Mouse (Mus musculus): ENCODE results near the gene Mical3. TPM values are rescaled to one million over a fixed set of nuclear protein-coding genes. Genes with fewer than 3 reads are reported as not detected.

Gene Mical3
- polyA plus RNA-seq, 1 experiment from 2014 or later = 13.1 TPM

- no peak overlapping the region for H3K27ac ChIP-seq
- no peak overlapping the region for H3K9ac ChIP-seq
Measured at GRCm38 (mm10) chr6:121126202-121126601, 4.6 kb downstream of the Mical3 start.

GRCm38 (mm10) chr6:121122739-121123241 is 8.0 kb downstream of the Mical3 start:
- Histone ChIP-seq H3K36me3 (no peaks in the 10 kb centered on the region), H3K4me2 (no peak overlapping the region), H3K27ac (no peak overlapping the region), H3K9ac (no peak overlapping the region), H3K4me1 (peaks cover 13% of the 10 kb centered on the region), H3K9me3 (replicated peaks) (no peaks in the 10 kb centered on the region), H3K27me3 (no peaks in the 10 kb centered on the region), H3K4me3 (replicated peaks) (no peak overlapping the region)
- 0 out of 2 replicates have a peak, but pooled peaks have one; percentile 45 for ATAC-seq (replicated peaks; ENCODE audit: low FRiP score)
- 65% methylated on average over 5 of the region's 5 CpGs for WGBS

More at GRCm38 (mm10) chr6:121126202-121126601, 4.6 kb downstream of the Mical3 start:
- no peak for ATAC-seq (replicated peaks; ENCODE audit: low FRiP score)
- WGBS = 90% methylated on average over 5 of the region's 5 CpGs
- no peak overlapping the region for H3K4me3 ChIP-seq (replicated peaks)
- H3K27me3 ChIP-seq = peaks cover 17% of the 10 kb centered on the region
- H3K36me3 ChIP-seq = no peaks in the 10 kb centered on the region
- H3K4me2 ChIP-seq = no peak overlapping the region
- no peaks in the 10 kb centered on the region for H3K9me3 ChIP-seq (replicated peaks)
- H3K4me1 ChIP-seq = peaks cover 28% of the 10 kb centered on the region

DNA sequence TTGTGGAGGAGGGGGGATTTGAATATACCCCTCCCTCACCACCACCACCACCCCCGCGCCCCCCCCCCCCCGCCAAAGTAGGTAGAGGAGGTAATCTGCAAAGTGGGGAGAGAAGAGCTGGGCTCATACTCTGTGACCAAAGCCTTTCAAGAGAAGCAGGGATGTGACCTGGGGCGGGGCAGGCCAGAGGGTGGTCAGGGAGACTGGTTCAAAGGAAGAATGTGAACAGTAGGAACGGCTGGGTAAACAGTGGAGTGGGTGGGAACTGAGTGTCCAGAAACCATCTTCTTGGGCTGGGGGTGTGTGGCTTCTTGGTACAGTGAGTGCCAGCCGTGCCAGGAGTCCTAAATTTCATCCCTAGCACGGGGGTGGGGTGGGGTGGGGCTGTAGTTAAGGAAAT is 10.0 kb downstream of the Mical3 start:
- H3K4me3 ChIP-seq (replicated peaks) = no peak overlapping the region
- peaks cover 17% of the 10 kb centered on the region for H3K4me1 ChIP-seq
- no peak overlapping the region for H3K9ac ChIP-seq
- no peaks in the 10 kb centered on the region for H3K27me3 ChIP-seq
- no peak overlapping the region for H3K4me2 ChIP-seq
- H3K27ac ChIP-seq = no peak overlapping the region
- WGBS = 42% methylated on average over 6 of the region's 7 CpGs
- H3K36me3 ChIP-seq = no peaks in the 10 kb centered on the region
- ATAC-seq (replicated peaks; ENCODE audit: low FRiP score) = peak; percentile 73; the same call in 1 of the 2 replicates
- no peaks in the 10 kb centered on the region for H3K9me3 ChIP-seq (replicated peaks)

DNA sequence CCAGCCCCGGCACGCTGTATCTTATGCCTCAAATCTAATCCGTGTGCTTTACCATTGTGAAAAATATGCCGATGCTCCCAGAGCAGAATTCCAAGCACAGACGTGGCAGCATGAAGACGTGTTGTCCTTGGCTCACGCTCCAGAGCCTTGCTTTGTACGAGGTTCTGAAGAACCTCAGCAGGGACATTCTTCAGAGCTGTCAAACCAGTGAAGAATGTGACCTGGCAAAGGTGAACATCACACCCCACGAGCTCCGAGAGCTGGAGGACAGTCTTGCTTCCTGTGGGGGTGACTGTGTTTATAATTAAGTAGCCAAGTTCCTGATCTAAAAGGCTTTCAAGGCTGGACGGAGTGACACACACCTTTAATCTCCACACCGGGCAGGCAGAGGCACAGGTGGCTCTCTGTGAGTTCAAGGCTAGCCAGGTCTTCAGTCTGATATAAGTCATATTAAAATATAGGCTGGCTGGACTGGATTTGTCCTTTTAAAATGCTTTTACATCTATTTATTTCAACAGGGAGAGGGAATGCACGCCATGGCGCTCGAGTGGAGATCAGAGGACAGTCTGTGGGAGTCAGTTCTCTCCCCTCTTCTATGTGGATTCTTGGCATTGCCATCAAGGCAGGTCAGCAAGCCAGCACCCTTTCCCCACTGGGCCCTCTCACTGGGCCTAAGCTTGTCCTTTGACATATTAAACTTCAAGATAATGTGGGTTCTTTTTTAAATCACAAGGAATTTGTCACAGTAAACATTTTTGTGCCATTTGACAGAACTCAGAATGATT is 12.6 kb downstream of the Mical3 start:
- Histone ChIP-seq H3K27ac (no peak overlapping the region), H3K4me2 (no peak overlapping the region), H3K4me3 (replicated peaks) (no peak overlapping the region), H3K36me3 (no peaks in the 10 kb centered on the region), H3K9ac (no peak overlapping the region), H3K4me1 (peaks cover 16% of the 10 kb centered on the region), H3K27me3 (no peaks in the 10 kb centered on the region), H3K9me3 (replicated peaks) (no peaks in the 10 kb centered on the region)
- 54% methylated on average over 15 of the region's 15 CpGs for WGBS
- ATAC-seq (replicated peaks; ENCODE audit: low FRiP score) = no peak

- no peaks in the 10 kb centered on the region for H3K27me3 ChIP-seq
- no peak overlapping the region for H3K4me2 ChIP-seq
- no peak overlapping the region for H3K9ac ChIP-seq
- H3K36me3 ChIP-seq = no peaks in the 10 kb centered on the region
- WGBS = 64% methylated on average over 4 of the region's 4 CpGs
- H3K27ac ChIP-seq = no peak overlapping the region
- no peak overlapping the region for H3K4me3 ChIP-seq (replicated peaks)
- H3K4me1 ChIP-seq = peaks cover 14% of the 10 kb centered on the region
- no peaks in the 10 kb centered on the region for H3K9me3 ChIP-seq (replicated peaks)
- no peak for ATAC-seq (replicated peaks; ENCODE audit: low FRiP score)
Measured at GRCm38 (mm10) chr6:121117142-121117541, 13.7 kb downstream of the Mical3 start.

- ATAC-seq (replicated peaks; ENCODE audit: low FRiP score) = no peak
- WGBS = 35% methylated on average over 10 of the region's 10 CpGs
- H3K4me2 ChIP-seq = no peak overlapping the region
- H3K4me3 ChIP-seq (replicated peaks) = no peak overlapping the region
- H3K9me3 ChIP-seq (replicated peaks) = no peaks in the 10 kb centered on the region
- no peak overlapping the region for H3K9ac ChIP-seq
- H3K27me3 ChIP-seq = no peaks in the 10 kb centered on the region
- H3K27ac ChIP-seq = no peak overlapping the region
- H3K4me1 ChIP-seq = peaks cover 19% of the 10 kb centered on the region
- no peaks in the 10 kb centered on the region for H3K36me3 ChIP-seq
Measured at GRCm38 (mm10) chr6:121116434-121116833, 14.4 kb downstream of the Mical3 start.

DNA sequence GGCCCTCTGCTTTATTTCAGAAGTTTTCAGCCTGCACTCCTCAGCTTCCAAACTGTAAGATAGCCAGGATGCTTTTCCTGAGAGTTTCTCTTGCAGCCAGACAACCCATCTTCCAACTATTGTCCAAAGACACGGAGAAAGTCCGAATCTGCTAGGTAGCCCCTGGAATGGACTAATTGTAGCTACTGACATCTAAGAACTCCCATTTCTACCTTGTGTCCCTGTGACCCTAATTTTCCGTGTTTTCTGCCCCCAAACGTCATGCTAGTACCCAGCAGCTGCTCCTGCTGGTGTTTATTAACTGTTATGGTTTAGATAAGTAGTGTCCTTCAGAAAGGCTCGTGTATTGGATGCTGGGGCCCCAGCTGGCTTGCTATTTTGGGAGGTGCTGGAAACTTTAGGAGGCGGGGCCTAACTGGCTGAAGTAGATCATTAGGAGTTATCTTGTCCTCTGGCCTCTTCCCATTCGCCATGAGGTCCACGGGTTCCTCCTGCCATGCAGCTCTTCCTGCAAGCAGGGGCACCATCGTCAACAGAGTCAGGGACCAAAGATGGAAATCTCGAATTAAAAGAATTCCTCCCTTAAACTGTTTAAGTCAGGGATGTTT is 19.2 kb downstream of the Mical3 start:
- Histone ChIP-seq H3K9ac (no peak overlapping the region), H3K27ac (0 out of 2 replicates have a peak overlapping the region, but pooled peaks have one; percentile 28), H3K27me3 (no peaks in the 10 kb centered on the region), H3K9me3 (replicated peaks) (no peaks in the 10 kb centered on the region), H3K36me3 (no peaks in the 10 kb centered on the region), H3K4me1 (peaks cover 42% of the 10 kb centered on the region), H3K4me3 (replicated peaks) (no peak overlapping the region), H3K4me2 (no peak overlapping the region)
- WGBS = 59% methylated on average over 10 of the region's 10 CpGs
- no peak for ATAC-seq (replicated peaks; ENCODE audit: low FRiP score)

DNA sequence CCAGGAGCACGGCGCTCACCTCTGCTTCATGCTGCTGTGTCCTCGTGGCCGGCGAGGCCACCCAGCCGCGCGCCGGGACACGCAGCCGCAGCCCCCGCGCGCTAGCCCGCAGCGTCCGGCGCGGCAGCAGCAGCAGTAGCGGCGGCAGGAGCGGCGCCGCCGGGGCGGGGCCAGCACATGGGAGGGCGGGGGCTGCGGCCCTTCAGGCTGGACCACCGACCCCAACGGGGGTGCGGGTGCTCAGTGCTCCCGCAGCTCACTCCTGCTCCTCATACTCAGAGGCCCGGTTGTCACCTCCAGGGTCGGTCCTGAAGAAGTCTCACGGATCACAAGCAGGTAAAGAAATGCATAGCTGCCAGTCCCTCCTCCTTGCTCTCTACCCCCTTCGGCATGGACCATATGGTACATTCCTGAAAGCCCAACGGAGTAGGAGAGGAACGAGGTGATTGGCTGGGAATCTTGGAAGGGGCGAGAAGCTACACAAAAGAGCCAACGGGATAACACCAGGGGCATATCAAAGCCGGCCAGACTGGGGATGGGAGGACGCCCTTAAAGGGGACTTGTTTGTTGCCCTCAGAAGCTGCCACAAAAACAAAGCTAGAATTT is 20.7 kb downstream of the Mical3 start:
- Histone ChIP-seq H3K9me3 (replicated peaks) (no peaks in the 10 kb centered on the region), H3K4me3 (replicated peaks) (peak overlapping the region; percentile 80), H3K9ac (peak overlapping the region; percentile 75), H3K4me2 (peak overlapping the region; percentile 95), H3K4me1 (peaks cover 49% of the 10 kb centered on the region), H3K27me3 (no peaks in the 10 kb centered on the region), H3K36me3 (no peaks in the 10 kb centered on the region), H3K27ac (peak overlapping the region; percentile 84)
- under 1% methylated on average over 42 of the region's 42 CpGs for WGBS
- ATAC-seq (replicated peaks; ENCODE audit: low FRiP score) = peak; percentile 97

- Histone ChIP-seq H3K4me3 (replicated peaks) (peak overlapping the region; percentile 80), H3K36me3 (no peaks in the 10 kb centered on the region), H3K4me1 (peaks cover 52% of the 10 kb centered on the region), H3K27me3 (no peaks in the 10 kb centered on the region), H3K9ac (peak overlapping the region; percentile 75), H3K9me3 (replicated peaks) (no peaks in the 10 kb centered on the region), H3K4me2 (peak overlapping the region; percentile 95), H3K27ac (peak overlapping the region; percentile 84; the same call in 1 of the 2 replicates)
- WGBS = under 1% methylated on average over 51 of the region's 52 CpGs
- peak; percentile 39 for ATAC-seq (replicated peaks; ENCODE audit: low FRiP score)
Measured at GRCm38 (mm10) chr6:121109181-121109981, 21.4 kb downstream of the Mical3 start.

GRCm38 (mm10) chr6:121108075-121108474 is 22.7 kb downstream of the Mical3 start:
- H3K36me3 ChIP-seq = no peaks in the 10 kb centered on the region
- peaks cover 54% of the 10 kb centered on the region for H3K4me1 ChIP-seq
- no peak overlapping the region for H3K9ac ChIP-seq
- H3K4me3 ChIP-seq (replicated peaks) = no peak overlapping the region
- H3K27ac ChIP-seq = no peak overlapping the region
- no peaks in the 10 kb centered on the region for H3K9me3 ChIP-seq (replicated peaks)
- no peak for ATAC-seq (replicated peaks; ENCODE audit: low FRiP score)
- WGBS = 76% methylated on average over 1 of the region's 1 CpGs
- H3K4me2 ChIP-seq = peak overlapping the region; percentile 95; the same call in 1 of the 2 replicates
- H3K27me3 ChIP-seq = no peaks in the 10 kb centered on the region

DNA sequence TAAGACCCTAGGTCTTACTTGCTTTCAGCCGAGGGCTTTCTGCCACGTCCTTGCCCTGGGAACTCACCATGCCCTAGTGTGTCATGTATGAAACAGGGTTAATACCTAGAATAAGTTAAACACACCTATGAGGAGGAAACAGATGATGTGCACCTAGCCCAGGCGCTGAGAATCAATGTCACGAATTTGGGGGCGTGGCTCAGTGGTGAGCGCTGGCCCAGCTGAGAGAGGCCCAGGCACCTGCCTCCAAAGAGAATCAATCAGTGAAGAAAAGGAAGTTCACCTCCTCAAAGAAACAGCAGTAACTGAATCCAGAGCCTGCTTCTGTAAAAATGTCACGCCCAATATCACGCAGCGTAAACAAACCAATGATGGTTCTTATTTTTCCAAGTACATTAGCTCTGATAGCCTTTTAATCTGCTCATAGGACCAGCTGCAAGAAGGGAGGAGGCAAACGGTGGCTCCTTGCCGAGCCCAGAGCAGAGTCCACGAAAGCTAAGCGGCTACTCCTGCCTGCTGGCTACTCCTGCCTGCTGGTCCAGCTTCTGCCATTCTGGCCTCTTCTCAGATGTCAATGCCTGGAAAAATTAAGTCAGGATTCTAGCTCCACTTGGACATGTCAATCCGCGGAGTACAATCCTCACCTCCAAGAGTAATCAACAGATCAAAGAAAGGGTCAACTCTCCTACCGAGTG is 23.9 kb downstream of the Mical3 start:
- Histone ChIP-seq H3K4me1 (peaks cover 50% of the 10 kb centered on the region), H3K27ac (no peak overlapping the region), H3K27me3 (no peaks in the 10 kb centered on the region), H3K36me3 (no peaks in the 10 kb centered on the region), H3K4me3 (replicated peaks) (no peak overlapping the region), H3K4me2 (no peak overlapping the region), H3K9ac (no peak overlapping the region), H3K9me3 (replicated peaks) (no peaks in the 10 kb centered on the region)
- no peak for ATAC-seq (replicated peaks; ENCODE audit: low FRiP score)
- 73% methylated on average over 16 of the region's 16 CpGs for WGBS
